Mouse (Mus musculus): ENCODE measurements around the gene Slc6a20a.

DNA sequence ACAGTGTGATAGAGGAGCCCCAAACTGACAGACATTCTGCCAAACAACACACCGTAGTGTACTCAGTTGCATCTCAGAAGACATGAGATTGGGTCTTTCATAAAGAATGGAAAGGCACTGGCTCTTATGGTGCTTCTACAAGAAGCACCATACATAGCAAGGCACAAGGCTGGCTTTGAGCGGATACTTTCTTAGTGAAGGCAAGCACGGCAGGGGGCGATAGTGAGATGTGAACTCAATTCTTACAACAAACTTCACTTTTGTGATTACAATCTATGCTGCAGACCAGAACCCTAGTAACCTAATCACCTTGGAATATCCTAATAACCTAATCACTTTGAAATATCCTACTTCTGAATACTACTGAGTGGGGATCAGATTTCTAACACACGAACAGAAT lies 13.0 kb downstream of the Slc6a20a start:
- TF ChIP-seq CTCF (IDR thresholded peaks at IDR 0.05; ENCODE audit: borderline replicate concordance, control insufficient read depth, extremely low read depth, insufficient read depth, low read length, poor library complexity) (no peak), POLR2A (IDR thresholded peaks at IDR 0.05; ENCODE audit: control insufficient read depth, extremely low read depth, insufficient read depth, low read length, poor library complexity) (no peak)

Measured in thymus, adult 2 months (tissue).